Mouse (Mus musculus) monocyte, adult 2 months (primary cell): ENCODE data around the gene Sema6c.
A peak's percentile ranks its signal among the peaks of the same experiment; 100 is the strongest.
"Not testable (repeated sequence)": the region's sequence is repeated elsewhere in the genome, so short reads cannot be mapped to it uniquely, and the experiment has no call there.

Source experiments
- DNase-seq, 2 experiments: peaks; one replicate each; pipeline ENCODE4 v3.0.0; 2022; ENCODE audit warnings: low spot score in 2 of 2, low read depth in 1 of 2

Sema6c gene

DNA sequence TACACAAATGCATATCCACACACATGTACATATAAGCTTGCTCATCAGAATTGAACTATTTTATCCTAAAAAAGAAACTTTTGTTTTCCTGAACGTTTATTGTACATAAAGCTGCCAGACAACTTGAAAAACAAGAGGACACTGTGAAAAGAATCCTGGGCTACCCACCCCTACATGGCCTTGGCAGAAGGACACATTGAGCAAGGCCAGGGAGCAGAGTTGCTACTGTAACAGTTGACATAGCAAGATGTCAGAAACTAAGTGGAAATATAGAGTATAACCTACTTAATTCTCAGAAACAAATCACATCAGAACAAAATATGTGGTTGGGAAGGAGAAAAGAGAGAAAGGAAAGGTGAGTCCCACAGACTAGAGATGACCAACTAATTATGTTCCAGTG lies 21.6 kb downstream of the Sema6c start:
- no peak for DNase-seq

DNA sequence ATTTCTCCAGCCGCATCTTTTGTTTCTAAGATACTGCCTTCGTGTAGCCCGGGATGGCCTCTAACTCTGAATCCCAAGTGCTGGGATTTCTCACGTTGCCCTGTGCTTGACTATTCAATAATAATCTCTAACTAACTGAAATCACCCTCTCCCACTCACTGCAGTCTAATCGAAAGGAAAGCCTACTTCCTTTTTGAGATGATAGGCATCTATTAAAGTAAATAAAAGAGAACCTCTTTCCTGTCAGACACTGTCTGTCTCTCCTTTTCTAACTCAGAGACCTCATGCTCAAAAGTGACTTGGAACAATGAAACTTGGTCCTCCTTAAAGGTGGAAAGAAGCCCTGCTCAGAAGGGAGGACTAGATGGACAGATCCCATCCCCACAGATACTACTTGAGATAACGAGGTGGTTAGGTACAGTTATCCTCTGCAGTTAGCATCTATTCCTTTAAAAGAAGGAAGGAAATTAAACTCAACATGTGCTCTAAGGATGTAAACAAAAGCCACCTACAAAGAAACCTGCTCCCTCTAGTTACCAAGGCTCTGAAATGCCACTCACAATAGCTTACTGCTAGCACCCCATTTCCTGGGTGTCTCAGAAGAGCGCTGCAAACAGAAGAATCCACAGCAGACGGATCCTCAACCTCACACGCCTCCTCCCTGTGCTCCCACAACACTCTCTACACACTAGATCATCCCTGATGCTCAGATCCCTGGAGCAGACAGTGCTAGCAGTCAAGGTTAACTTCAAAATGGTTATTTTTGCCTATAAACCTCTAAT lies 24.7 kb downstream of the Sema6c start:
- DNase-seq = no peak

DNA sequence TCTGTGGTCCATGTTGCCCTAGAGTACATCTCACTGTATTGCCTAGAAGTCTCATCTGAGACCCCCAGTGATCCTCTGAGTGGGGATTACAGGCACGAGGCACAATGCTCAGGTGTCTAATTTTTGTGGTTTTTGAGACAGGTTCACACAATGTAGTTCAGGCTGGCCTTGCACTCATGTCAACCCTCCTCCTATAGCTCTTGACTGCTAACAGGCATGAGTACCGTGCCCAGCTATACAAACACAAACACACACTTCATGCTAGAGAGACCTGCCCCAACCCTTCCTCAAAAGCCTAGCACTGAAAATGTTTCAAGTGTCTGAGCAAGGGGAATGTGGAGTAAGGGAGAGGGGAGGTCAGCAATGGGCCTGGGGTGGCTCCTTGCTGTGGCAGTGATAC lies 25.8 kb downstream of the Sema6c start:
- no peak for DNase-seq

DNA sequence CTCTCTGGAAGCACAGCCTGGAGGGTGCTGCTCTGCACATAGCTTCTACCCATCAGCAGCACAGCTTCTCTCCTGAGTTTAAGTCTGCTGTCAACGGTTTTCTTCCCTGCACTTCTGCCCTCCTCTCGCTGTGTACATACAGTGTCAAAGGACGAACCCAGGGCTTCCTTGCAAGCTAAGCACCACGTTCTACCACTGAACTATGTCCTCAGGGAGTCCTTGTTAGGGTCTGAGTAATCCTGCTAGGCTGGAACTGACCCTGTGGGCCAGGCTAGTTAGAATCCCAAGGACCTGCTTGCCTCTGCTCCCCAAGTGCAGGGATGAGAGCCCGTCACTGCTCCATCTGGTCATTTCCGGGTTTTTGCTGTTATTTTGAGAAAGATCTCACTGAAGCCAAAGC lies 26.6 kb downstream of the Sema6c start:
- DNase-seq = no peak

DNA sequence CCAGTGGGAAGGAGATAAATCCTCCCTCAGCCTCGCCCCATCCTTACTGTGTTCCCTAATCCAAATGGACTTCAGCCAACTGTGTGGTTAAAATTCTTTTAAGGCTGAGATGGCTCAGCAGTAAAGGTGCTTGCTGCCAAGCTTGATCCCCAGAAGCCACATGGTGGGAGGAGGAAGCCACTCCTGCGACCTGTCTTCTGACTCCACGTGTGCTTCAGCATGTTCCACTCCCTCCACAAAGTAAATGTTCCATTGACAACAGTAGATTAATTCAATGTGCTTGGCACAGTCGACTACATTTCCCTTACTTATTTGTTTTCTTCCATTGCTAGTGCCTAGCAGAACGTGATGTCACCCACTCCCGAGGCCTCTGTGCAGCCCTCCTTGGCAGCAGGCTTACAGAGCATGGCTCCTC lies 34.5 kb downstream of the Sema6c start:
- no peak for DNase-seq

DNA sequence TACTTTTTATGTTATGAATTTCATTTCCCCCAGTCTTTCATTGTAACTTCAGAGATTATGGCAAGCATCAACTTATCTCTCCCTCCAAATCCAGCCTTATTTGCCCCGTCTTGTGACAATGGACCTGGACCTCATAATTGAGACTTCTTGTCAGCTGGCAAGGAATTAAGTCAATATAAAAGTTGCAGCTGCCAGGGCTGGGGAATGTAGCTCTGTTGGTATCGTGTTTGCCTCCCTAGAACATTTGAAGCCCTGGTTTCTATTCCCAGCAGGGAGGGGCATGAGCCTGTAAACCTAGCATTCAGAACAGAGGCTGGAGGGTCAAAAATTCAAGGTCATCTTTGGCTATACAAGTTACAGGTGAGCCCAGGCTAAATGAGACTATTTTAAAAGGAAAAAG lies 35.5 kb downstream of the Sema6c start:
- DNase-seq = no peak

DNA sequence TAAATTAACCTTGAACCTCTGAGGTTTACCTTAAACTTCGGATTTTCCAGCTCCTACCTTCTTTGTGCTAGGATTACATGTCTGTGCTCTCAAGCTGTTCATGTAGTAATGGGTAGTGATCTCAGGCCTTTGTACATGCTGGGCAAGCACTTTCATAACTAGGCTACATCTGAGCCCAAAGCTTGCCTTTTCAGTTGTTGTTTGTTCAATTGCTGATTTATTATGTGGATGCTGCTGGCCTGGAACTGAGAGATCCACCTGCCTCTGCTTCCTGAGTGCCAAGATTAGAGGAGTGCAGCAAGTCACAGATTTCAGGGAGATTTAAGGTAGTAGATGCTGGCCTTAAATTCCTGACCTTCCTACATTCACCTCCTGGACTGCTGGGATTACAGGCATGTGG lies 38.8 kb downstream of the Sema6c start:
- DNase-seq = no peak

DNA sequence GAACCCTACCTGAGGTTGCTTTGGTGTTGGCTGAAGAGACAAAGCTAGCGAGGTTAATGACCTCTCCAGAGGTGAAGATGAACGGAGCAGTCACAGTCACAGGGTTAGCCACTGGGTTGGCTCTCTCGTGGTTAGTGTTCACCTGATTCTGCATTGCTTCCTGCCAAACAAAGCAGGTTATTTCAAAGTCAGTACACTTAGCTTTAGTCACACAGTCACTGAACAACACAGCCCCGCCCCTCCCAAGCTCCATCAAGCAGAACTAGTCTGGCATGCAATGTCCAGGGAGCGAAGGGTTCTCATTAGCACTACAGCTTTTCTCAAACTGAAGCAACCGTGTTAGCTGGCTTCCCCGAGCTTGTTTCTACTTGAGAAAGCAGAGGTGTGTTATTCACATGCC lies 39.9 kb downstream of the Sema6c start:
- DNase-seq = no peak

DNA sequence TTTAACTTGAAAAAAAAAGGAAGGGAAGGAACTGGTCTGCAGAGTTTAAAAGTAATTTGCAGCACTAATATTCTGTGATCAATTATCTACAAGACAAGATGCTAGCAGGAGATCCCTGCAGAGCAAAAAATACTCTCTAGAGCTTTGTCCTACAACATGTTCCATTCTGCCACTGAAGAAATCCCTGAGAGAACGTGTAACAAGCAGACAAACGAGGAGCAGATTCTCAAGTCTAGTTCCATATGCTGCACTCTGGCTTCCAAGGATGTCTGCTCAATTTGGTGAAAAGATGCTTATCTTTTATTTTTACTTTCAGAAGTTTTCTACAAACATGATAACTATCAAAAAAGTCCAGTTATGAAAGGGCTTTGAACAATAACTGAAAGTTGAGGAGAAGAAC lies 40.3 kb downstream of the Sema6c start:
- DNase-seq = no peak

DNA sequence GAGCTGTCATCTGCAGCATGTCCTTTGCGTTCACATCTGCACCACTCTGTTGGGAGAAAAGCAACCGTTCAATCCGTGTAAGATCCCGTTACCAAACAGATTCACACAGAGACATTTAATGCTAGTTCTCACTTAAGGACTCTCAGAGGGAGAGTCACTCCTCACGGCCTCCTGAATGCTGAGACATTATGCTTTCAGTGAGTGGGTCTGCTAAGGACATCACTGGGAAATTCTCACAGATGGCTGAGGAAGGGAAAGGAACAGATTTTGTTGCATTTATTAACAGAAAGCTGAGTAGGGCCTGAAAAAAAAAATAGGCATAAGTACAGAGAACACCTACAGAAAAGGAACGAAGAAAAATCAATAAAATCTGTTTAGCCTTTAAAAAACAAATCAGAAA lies 43.6 kb downstream of the Sema6c start:
- DNase-seq = no peak

DNA sequence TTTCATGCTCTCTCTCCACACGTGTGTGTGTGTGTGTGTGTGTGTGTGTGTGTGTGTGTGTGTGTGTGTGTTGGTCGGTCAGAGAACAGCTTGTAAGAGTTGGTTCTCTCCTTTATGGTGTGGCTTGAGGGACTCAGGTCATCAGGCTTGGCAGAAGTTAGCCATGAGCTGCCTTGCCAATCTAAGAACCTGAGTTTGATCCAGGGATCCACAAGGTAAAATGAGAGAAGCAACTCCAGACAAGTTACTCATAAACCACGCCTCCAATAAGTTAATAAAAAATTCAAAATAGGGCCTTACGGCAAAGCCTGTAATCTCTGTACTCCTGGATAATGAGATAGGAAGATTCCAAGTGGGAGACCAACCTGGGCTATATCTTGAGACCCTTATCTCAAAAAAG lies 48.0 kb downstream of the Sema6c start:
- no peak for DNase-seq

DNA sequence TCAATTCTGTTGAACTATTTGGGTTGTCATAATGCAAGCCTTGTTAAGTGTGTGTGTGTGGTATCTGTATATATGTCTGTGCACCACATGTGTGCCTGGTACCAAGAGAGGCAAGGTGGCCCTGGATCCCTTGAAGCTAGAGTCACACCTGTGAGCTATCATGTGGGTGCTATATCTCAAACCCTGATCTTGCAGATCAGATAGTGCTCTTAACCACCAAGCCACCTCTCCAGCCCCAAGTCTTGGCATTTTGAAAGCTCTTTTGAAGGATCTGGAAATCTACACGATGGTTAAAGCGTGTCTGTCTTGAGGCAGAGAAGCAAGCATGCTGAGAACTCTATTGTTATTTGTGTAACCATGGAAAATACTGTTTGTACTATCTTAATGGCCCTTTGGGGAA lies 50.3 kb downstream of the Sema6c start:
- no peak for DNase-seq

DNA sequence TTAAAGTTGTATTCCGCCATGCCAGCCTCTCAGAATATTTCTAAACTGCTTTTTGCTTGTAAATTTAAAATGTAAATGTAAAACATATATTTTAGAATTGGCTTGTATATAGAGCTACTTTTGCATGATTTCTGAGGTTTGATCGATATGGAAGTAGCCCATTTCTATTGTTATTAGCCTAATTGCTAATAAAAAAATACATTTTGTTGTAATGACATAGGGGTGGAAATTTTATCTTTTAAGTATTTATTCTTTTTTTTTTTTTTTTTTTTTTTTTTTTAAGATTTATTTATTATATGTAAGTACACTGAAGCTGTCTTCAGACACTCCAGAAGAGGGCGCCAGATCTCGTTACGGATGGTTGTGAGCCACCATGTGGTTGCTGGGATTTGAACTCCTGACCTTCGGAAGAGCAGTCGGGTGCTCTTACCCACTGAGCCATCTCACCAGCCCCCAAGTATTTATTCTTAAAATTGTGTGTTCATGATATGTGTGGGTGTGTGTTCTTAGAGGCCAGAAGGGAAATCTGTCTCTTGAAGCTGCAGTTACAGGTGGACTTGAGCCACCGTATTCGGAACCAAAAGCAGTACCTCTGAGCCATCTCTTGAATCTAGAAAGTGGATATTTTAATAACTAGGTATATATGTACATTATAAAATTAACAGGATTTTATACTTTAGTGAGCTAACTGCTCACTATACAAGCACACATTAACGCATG lies 52.8 kb downstream of the Sema6c start:
- not testable (repeated sequence) for DNase-seq

DNA sequence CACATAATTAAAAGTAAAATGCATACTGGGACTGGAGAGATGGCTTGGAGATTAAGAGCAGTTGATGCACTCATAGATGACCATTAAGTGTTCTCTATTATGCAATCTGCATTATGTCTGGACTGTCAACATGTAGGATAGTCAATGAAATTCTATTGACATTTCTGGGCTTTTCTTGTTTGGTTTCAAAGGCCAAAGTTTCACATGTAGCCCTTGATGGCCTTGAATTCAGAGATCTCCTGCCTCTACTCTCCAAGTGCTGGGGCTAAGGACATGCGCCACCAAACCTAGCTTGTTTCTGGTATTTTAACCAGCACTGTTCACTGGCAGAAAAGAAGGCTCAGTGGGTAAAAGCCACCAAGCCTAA lies 53.3 kb downstream of the Sema6c start:
- DNase-seq = no peak

DNA sequence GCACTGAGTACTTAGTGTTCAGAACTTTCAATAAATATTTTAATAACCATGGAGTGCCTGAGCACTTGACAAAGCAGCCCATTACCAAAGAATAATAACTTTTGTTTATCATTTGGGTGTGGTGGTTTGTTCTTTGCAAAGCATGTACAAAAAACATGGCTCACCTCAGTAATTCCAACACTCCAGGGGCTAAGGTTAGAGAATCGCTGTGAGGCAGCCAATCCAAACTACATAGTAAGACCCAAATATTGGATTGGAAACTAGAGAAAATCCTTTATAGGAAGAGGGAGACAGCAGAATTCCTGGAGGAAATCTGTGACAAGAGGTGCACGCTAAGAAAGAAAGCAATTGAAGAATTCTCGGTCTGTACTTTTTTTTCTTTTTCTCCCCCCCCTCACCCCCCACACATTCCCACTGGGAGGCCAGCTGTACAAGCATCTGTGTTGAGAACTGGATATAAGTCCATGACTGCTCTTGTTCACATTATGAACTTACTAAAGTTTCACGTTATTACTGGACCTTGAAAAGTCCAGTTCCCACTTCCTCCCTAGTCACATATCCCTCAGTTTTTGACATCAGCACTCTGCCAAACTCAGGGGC lies 56.5 kb downstream of the Sema6c start:
- no peak for DNase-seq

DNA sequence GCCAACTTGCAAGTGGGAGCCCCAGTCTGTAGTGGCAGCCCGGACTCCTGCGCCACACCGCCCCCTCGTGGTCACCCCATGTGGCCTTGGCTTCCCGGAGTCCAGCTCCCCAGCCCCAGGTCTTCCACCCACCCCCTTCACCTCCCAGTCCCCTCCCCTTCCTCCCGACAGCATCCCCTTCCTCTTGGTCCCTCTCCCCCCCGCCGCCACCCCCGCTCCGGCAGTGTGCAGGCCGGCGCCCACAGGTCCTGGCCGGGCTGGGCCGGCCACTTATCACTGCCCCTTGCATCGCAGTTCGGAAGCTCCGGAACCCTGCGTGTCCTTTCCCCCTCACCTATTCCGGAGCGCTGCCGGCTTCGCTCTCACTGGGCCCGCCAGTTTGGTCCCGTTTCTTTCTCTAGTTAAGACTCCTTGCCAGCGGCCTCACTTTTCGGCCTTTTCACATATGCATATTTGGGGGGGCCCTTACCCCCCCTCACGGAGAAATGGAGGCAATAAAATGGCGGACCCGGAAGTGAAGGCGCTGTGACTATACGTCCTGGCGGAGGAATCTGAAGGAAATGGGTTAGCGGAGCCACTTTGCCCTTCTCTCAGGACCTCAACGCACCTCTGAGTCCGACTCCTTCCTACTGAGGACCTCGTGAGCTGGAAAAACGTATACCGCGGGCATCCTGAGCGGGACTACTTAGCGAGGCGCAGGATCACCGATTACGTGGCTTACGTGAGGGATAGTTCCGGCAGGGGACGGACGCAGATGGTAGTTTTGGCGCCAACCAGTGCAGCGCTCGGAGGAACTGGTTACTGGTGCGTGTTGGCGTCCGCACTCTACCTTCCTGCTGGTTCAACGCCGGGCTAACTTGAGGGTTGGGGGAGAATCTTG lies 57.2 kb downstream of the Sema6c start, which contains the start of gene Gabpb2:
Gabpb2 (minus strand) TSS at position 662 of the 880 bp plus-strand sequence.
- DNase-seq = peak; percentile 83 to 87

DNA sequence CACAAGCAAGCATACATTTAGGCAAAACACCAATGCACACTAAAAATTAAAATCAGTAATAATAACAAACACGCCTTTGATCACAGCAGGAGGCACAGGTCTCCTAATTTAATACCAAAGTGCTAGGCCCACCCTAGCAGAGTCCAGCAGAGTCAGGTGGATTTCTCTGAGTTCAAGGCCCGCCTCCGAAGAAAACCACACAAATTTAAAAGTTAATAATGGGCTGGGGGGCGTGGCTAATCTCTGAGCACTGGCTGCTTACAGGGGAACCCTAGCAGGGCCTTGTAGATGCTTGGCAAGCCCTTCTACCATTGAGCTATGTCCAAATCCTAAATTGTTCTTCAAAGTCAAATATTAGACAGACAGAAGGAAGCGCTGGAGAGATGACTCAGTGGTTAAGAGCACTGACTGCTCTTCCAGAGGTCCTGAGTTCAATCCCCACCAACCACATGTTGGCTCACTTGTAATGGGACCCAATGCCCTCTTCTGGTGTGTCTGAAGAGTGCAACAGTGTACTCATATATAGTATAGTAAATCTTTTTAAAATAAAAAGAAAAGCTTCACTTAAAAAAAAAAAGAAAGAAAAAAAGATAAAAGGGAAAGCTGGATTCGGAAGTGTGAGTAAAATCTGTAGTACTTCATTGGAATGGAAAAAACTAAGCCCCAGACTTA lies 58.3 kb downstream of the Sema6c start:
- no peak for DNase-seq

DNA sequence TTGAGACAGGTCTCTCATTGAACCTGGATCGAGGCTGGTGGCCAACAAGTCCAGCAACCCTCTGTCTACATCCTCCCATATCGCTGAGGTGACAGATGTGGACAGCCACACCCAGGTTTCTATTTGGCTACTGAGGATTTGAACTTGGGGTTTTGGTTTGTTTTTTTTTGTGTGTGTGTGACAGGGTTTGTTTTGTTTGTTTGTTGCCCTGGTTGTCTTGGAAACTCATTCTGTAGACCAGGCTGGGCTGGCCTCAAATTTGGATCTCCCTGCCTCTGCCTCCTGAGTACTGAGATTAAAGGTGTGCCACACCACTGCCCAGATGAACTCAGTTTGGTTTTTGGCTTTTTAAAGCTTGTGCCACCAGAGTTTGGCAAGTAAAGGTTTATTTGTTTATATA lies 62.8 kb downstream of the Sema6c start:
- DNase-seq = no peak
